Comparison of ENCODE assay signal across 8 mouse cellular contexts in genomic region chr3:80058722-80059121, GRCm38 (mm10).
DNase-seq lines count a peak whose midpoint lies in the region; ATAC-seq and TF ChIP-seq lines count a peak whose summit lies in the region.

No protein-coding gene starts in this region.

- H3K4me2 ChIP-seq in kidney, embryonic 15.5 days = no peak overlapping the region
- H3K4me2 ChIP-seq in forebrain, postnatal 0 days (ENCODE audit: low read depth) = no peak overlapping the region

- no peak overlapping the region for H3K9ac ChIP-seq in kidney, embryonic 15.5 days
- H3K9ac ChIP-seq in forebrain, postnatal 0 days = no peak overlapping the region

- TF ChIP-seq CTCF in forebrain, postnatal 0 days (IDR thresholded peaks at IDR 0.05; ENCODE audit: low read depth) = peak; percentile 71

- no peaks in the 10 kb centered on the region for H3K27me3 ChIP-seq in kidney, embryonic 15.5 days
- no peaks in the 10 kb centered on the region for H3K27me3 ChIP-seq in forebrain, postnatal 0 days (ENCODE audit: insufficient read depth, low read length)

- H3K4me1 ChIP-seq in kidney, embryonic 15.5 days = 0 out of 2 replicates have a peak, but pooled peaks cover 4% of the 10 kb centered on the region
- no peaks in the 10 kb centered on the region for H3K4me1 ChIP-seq in forebrain, postnatal 0 days (ENCODE audit: insufficient read depth)

- no peak overlapping the region for H3K4me3 ChIP-seq in kidney, embryonic 15.5 days (replicated peaks)
- H3K4me3 ChIP-seq in forebrain, postnatal 0 days (ENCODE audit: low read depth, low read length) = no peak overlapping the region

- no peak overlapping the region for H3K27ac ChIP-seq in kidney, embryonic 15.5 days
- H3K27ac ChIP-seq in forebrain, postnatal 0 days (ENCODE audit: low read depth, low read length) = no peak overlapping the region

- H3K36me3 ChIP-seq in kidney, embryonic 15.5 days = no peaks in the 10 kb centered on the region
- no peaks in the 10 kb centered on the region for H3K36me3 ChIP-seq in forebrain, postnatal 0 days (ENCODE audit: insufficient read depth)

- 33% methylated on average over 2 of the region's 2 CpGs for WGBS in kidney, embryonic 15.5 days
- WGBS in forebrain, postnatal 0 days = 27% methylated on average over 2 of the region's 2 CpGs

- ATAC-seq in kidney, embryonic 15.5 days (replicated peaks; ENCODE audit: low FRiP score) = no peak
- peak; percentile 60; the same call in 1 of the 2 replicates for ATAC-seq in forebrain, postnatal 0 days
- no peak for ATAC-seq in megakaryocyte, adult 5-6 weeks (ENCODE audit: poor library complexity, severe bottlenecking)

- no peaks in the 10 kb centered on the region for H3K9me3 ChIP-seq in kidney, embryonic 15.5 days (replicated peaks)
- H3K9me3 ChIP-seq in forebrain, postnatal 0 days (ENCODE audit: low read length) = no peaks in the 10 kb centered on the region

- peak; percentile 6 for DNase-seq in kidney, adult 11 months
- DNase-seq in ES-CJ7 (ENCODE audit: low read depth, low spot score) = peak; percentile 9
- peak; percentile 45 for DNase-seq in c-Kit-positive CD71-negative TER-119-negative erythroid progenitor cells, embryonic 14.5 days (ENCODE audit: low read depth)
- peak; percentile 74 for DNase-seq in forebrain, postnatal 0 days
- peak; percentile 71 for DNase-seq in kidney, adult 9 months
- DNase-seq in lung, postnatal 25 days (ENCODE audit: low spot score) = peak; percentile 64

Comparison
In these comparisons a context has a peak if more than half of its experiments do, and no peak if none do; other contexts are left out.
1. DNase-seq: peak in every context shown above with its lines; median percentile 74 in forebrain, postnatal 0 days; 71 in kidney, adult 9 months; 64 in lung, postnatal 25 days; 45 in c-Kit-positive CD71-negative TER-119-negative erythroid progenitor cells, embryonic 14.5 days; 9 in ES-CJ7; 6 in kidney, adult 11 months.